Mouse (Mus musculus) urinary bladder, postnatal 36 days (tissue): ENCODE measurements around the gene Nipal3.

Experiments used
- DNase-seq, 2 experiments: peaks; one replicate each; pipeline ENCODE4 v3.0.0; 2022; ENCODE audit warnings: low spot score in 2 of 2, mixed read lengths in 1 of 2

The Nipal3 gene

DNA sequence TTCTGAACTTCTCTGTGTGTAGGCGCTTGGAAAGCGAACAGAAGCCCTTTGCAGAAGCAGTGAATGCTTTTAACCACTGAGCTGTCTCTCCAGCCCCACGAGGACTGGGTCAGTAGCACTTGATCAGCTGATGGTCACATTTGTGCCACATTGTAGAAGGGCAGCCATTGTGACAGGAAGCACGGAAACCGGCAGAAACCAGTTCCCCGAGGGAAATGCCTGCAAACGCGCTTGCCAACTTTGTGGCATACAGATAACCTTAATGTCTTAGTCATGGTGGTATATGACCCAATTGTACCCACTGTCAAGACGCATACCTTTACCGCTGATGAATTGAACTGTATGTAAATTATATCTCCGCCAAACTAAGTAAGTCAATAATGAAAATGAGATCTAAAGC is 11.0 kb upstream of the Nipal3 start:
- DNase-seq: no peak

- DNase-seq: no peak
Observed at GRCm38 (mm10) chr4:135501587-135501986, 6.7 kb upstream of the Nipal3 start.

GRCm38 (mm10) chr4:135499831-135500230 is 5.0 kb upstream of the Nipal3 start:
- DNase-seq: no peak

DNA sequence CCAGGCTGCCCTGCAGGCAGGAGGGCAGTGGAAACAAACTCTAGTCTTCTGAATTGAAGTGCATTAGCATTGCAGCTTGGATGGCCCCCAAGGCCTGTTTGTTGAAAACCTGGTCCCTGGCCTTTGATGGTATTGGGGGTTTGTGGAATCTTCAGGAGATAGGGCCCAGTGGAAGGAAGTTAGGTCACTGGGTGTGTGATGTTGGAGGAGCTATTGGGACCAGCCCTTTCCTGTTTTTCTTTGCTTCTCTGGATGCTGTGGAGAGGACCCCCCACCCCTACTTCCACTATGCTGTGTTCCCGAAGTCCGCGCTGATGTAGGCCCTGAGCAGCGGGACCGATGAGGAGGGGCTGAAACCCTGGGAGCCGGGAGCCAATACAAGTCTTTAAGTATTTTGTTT is 3.3 kb upstream of the Nipal3 start:
- DNase-seq: no peak

GRCm38 (mm10) chr4:135495810-135496209 is 972 bp upstream of the Nipal3 start:
- DNase-seq: no peak

DNA sequence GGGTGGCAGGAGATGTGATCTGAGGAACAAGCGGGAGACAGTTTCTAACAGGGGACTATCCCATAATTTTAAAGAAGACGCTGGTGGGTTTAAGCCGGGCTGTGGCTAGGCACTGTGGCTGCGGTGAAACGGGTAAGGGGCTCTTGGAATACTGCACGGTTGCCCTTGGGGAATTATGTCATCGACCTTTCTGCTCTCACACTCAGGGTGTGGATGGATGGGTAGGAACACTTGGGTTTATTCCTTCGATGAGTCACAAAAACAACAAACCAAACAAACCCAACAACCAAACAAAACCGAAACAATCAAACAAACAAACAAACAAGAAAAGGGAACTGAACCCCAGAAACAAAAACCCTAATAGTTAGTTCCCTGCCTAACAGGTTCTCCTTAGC is 556 bp upstream of the Nipal3 start:
- no peak for DNase-seq

GRCm38 (mm10) chr4:135493691-135494520 is 932 bp downstream of the Nipal3 start:
- no peak for DNase-seq

GRCm38 (mm10) chr4:135493271-135493670 is 1.6 kb downstream of the Nipal3 start:
- DNase-seq: no peak

DNA sequence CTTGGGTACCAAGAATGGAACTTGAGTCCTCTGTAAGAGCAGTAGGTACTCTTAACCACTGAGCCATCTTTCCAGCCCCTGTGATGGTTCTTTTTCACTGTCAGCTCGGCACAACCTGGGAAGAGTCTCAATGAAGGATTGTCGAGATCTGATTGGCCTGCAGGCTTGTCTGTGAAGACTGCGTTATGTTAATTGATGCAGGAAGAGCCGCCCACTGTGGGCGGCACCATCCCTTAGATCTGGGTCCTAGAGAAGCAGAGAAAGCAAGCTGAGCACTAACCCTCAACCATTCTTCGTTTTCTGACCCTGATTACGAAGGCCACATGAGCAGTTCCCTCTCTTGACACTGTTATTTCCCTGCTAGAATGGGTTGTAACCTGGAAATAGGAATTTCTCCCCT is 5.6 kb downstream of the Nipal3 start:
- no peak for DNase-seq

- DNase-seq: no peak
Observed at GRCm38 (mm10) chr4:135486352-135486751, 8.5 kb downstream of the Nipal3 start.

DNA sequence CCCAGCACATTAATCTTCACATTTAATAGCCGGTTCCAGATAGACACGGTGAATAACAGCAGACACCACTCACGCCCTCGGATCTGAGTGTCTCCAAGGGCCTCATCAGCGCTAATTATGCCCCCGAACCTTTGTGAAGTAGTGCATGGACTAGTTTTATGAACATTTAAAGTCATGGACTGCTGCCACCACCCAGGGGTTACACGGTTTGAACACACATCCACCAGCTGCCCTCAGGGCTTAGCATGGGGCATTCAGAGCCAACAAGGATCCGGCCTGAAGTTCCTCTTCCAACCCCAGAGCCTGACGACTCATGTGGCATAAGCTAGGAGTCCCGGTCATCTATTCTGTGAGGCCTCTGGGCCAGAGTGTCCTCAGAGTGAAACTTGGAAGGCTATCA is 9.8 kb downstream of the Nipal3 start:
- no peak for DNase-seq

DNA sequence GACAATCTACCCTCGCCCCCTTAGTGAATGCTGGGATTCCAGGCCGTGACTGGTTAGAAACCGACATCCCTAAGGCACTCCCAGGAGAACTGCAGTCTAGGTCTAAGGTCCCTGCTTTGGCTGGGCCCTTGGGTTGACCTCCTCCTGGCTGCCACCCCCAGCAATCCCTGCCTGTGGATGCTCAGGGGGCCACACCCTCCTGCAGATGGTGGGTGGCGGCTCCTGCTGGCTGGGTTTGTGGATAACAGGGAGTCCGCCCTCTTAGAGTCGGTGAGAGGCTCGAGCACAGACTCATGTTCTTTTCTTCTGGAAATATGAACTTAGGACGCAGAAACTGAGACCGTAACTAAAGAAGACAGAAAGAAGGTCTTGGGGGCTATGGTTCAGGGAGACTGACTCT is 14.5 kb downstream of the Nipal3 start:
- DNase-seq: no peak

- DNase-seq: no peak
Observed at GRCm38 (mm10) chr4:135477851-135478250, 17.0 kb downstream of the Nipal3 start.

- no peak for DNase-seq
Observed at GRCm38 (mm10) chr4:135463406-135463805, 31.4 kb downstream of the Nipal3 start.

GRCm38 (mm10) chr4:135453572-135453971 is 41.3 kb downstream of the Nipal3 start:
- no peak for DNase-seq

GRCm38 (mm10) chr4:135453164-135453563 is 41.7 kb downstream of the Nipal3 start:
- no peak for DNase-seq

DNA sequence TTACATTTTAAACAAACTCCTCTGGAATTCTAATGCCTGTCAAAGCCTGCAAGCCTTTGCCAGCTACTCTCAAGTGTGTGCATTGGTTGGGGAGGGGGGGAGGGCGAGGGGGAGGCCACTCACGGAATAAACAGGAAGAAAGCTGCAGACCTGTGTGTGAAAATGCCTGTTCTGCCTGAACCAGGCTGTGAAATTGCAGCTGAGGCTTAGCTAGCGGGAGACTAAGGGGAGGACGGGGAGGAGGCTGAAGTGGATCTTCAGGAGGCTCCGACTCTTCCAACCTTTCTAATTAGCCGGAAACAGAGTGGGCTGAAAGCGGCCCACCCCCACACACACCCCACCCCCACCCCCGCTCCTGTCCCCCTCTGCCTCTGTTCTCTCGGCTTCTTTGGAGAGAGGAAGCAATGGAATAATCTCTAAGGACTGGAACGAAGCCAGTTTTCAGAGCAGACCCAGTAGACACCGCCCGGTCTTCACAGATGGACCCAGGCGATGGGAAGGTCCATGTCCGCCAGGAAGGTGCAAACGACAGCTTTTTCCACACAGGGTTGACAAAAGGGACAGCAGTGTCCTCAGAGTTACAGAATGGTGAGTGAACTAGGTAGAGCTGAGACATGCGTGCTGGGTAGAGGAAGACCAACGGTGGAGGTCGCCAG is 43.4 kb downstream of the Nipal3 start:
- DNase-seq: no peak

DNA sequence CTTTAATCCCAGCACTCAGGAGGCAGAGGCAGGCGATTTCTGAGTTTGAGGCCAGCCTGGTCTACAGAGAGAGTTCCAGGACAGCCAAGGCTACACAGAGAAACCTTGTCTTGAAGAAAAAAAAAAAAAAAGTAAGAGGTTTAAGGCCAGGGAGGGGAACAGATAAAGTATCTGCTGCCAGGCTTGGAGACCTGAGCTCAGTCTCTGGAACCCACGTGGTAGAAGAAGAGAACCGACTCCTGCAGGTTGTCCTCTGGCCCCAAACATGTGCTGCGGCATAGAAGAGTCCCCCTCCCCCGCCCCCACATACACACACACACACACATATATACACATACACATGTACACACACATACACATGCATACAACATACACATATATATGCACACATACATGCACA is 52.4 kb downstream of the Nipal3 start:
- no peak for DNase-seq

DNA sequence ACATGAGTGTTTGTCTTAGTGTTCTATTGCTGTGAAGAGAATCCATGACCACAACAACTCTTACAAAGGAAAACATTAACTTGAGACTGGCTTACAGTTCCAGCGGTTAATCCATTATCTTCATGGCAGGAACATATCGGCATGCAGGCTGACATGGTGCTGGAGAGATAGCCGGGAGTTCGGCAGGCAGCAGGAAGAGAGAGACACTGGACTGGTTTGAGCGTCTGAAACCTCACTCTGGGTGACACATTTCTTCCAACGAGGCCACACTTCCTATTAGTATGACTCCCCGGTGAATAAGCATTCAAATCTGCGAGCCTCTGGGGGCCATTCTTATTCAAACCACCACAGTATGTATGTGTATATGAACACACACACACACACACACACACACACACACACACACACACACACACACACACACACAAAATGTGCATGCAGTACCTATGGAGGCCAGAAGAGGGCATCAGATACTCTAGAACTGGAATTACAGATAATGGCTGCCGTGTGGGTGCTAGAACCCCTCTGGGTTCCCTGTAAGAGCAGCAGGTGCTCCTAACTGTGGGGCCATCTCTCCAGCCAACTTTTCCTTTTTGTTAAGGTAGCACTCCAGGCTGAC is 54.8 kb downstream of the Nipal3 start:
- DNase-seq: no peak

- DNase-seq: peak; percentile 16 to 52
Observed at GRCm38 (mm10) chr4:135439188-135439647, 55.6 kb downstream of the Nipal3 start.

DNA sequence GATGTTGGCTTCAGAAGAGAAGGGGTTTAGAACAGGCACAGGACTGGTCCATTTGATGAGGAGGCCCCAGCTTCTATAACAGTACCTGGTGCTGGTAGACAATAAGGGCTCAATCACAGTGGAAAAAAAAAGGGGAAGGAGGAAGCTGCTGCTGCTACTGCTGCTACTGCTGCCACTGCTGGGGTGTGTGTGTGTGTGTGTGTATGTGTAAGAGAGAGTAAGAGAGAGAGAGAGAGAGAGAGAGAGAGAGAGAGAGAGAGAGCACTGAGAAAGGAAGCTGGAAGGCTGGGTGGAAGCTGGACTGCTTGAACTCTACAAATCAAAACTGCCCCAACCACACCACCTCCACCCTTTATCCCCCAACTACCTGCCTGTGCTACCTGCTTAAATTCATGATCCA is 56.9 kb downstream of the Nipal3 start:
- no peak for DNase-seq

- no peak for DNase-seq
Observed at GRCm38 (mm10) chr4:135436291-135436690, 58.5 kb downstream of the Nipal3 start.

GRCm38 (mm10) chr4:135434395-135434789 is 60.4 kb downstream of the Nipal3 start:
- DNase-seq: no peak
